29 mouse cellular contexts compared by ENCODE assay signal in the genomic region with DNA sequence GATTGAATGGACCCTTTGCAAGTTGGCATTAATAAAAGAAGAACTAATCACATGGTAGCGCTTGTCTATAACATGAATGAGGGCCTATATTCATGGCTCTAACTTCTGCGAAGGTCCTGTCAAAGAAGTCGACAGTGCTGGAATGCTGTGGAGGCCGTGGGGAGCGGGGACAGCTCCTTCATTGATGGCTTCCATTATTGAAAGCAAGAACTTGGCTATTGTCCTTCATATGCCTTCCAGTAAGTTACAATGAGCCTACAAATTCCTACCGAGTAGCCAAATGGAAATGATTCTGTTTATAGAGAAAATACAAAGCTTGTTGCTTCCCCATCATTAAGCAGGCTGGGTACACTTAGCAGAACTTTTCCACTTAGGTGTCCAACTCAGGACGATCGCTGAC.
DNase-seq lines count a peak whose midpoint lies in the region; ATAC-seq lines count a peak whose summit lies in the region.
"Had no signal": no experiment of that assay in that cellular context is flagged by ENCODE, and none has a peak within 500 bp of the region (broad histone marks: within the 10 kb centered on the region; RNA-seq: fewer than 3 reads in every experiment).

No protein-coding gene starts in this region.

- peaks cover 10% of the 10 kb centered on the region for H3K4me1 ChIP-seq in embryonic facial prominence, embryonic 15.5 days
- H3K4me1 ChIP-seq in embryonic facial prominence, embryonic 10.5 days: peaks cover 11% of the 10 kb centered on the region
- H3K4me1 ChIP-seq in limb, embryonic 12.5 days (replicated peaks): 0 out of 2 replicates have a peak, but pooled peaks cover 10% of the 10 kb centered on the region
- peaks cover 7% of the 10 kb centered on the region for H3K4me1 ChIP-seq in limb, embryonic 10.5 days
- no peaks in the 10 kb centered on the region for H3K4me1 ChIP-seq in forebrain, embryonic 11.5 days (replicated peaks; ENCODE audit: control insufficient read depth, insufficient read depth, low read length)
- H3K4me1 ChIP-seq: intestine, embryonic 15.5 days; liver, embryonic 12.5 days; megakaryocyte, embryonic 14.5 days had no signal

- 67% methylated on average over 8 of the region's 8 CpGs for WGBS in embryonic facial prominence, embryonic 15.5 days
- WGBS in embryonic facial prominence, embryonic 10.5 days: 75% methylated on average over 8 of the region's 8 CpGs
- 82% methylated on average over 8 of the region's 8 CpGs for WGBS in limb, embryonic 12.5 days
- WGBS in limb, embryonic 10.5 days: 89% methylated on average over 8 of the region's 8 CpGs
- 40% methylated on average over 8 of the region's 8 CpGs for WGBS in forebrain, embryonic 11.5 days

- no peak for DNase-seq in embryonic facial prominence, embryonic 10.5 days (ENCODE audit: low spot score)
- no peak for DNase-seq in limb, embryonic 10.5 days (ENCODE audit: low spot score)
- DNase-seq in embryo, embryonic 11 days: peak; percentile 22
- DNase-seq in retina, postnatal 1 day: peak; percentile 52
- DNase-seq in forebrain, embryonic 11.5 days (ENCODE audit: low spot score): no peak
- DNase-seq: adrenal gland, postnatal 14 days; cerebellum, adult 11 months; cerebellum, adult 9-11 months; forebrain, postnatal 0 days; gastrocnemius, postnatal 10 days; kidney, adult 8-10 months; kidney, postnatal 4 days; liver, postnatal 0 days; lung, postnatal 4 days; right cerebral cortex, postnatal 14 days; thymus, postnatal 4 days had no signal

- H3K4me2 ChIP-seq in embryonic facial prominence, embryonic 15.5 days (replicated peaks): no peak overlapping the region
- no peak overlapping the region for H3K4me2 ChIP-seq in limb, embryonic 12.5 days
- H3K4me2 ChIP-seq in forebrain, embryonic 11.5 days (ENCODE audit: low read depth, low read length, severe bottlenecking): no peak overlapping the region
- H3K4me2 ChIP-seq: embryonic facial prominence, embryonic 13.5 days; forebrain, embryonic 12.5 days; intestine, embryonic 15.5 days; liver, embryonic 12.5 days; midbrain, embryonic 13.5 days had no signal

- H3K9ac ChIP-seq in embryonic facial prominence, embryonic 15.5 days: no peak overlapping the region
- no peak overlapping the region for H3K9ac ChIP-seq in limb, embryonic 12.5 days (replicated peaks)
- H3K9ac ChIP-seq in forebrain, embryonic 11.5 days (ENCODE audit: low read length): no peak overlapping the region
- H3K9ac ChIP-seq: embryonic facial prominence, embryonic 13.5 days; forebrain, embryonic 12.5 days; forebrain, postnatal 0 days; intestine, embryonic 15.5 days; liver, embryonic 12.5 days; liver, postnatal 0 days; midbrain, embryonic 13.5 days had no signal

- H3K36me3 ChIP-seq in embryonic facial prominence, embryonic 15.5 days: no peaks in the 10 kb centered on the region
- H3K36me3 ChIP-seq in embryonic facial prominence, embryonic 10.5 days (replicated peaks): 0 out of 2 replicates have a peak, but pooled peaks cover 1% of the 10 kb centered on the region
- no peaks in the 10 kb centered on the region for H3K36me3 ChIP-seq in limb, embryonic 12.5 days
- H3K36me3 ChIP-seq in limb, embryonic 10.5 days: no peaks in the 10 kb centered on the region
- H3K36me3 ChIP-seq in forebrain, embryonic 11.5 days (ENCODE audit: control insufficient read depth, insufficient read depth, low read length): no peaks in the 10 kb centered on the region
- H3K36me3 ChIP-seq: embryonic facial prominence, embryonic 13.5 days; forebrain, embryonic 12.5 days; G1E; intestine, embryonic 15.5 days; liver, embryonic 12.5 days; midbrain, embryonic 13.5 days had no signal

- H3K27me3 ChIP-seq in embryonic facial prominence, embryonic 15.5 days: no peaks in the 10 kb centered on the region
- no peaks in the 10 kb centered on the region for H3K27me3 ChIP-seq in embryonic facial prominence, embryonic 10.5 days (replicated peaks; ENCODE audit: low read depth, poor library complexity, severe bottlenecking)
- H3K27me3 ChIP-seq in limb, embryonic 12.5 days: no peaks in the 10 kb centered on the region
- no peaks in the 10 kb centered on the region for H3K27me3 ChIP-seq in limb, embryonic 10.5 days (ENCODE audit: low read depth, poor library complexity, severe bottlenecking)
- no peaks in the 10 kb centered on the region for H3K27me3 ChIP-seq in forebrain, embryonic 11.5 days (ENCODE audit: control insufficient read depth, insufficient read depth, low read length)
- H3K27me3 ChIP-seq: embryonic facial prominence, embryonic 13.5 days; forebrain, embryonic 12.5 days; intestine, embryonic 15.5 days; liver, embryonic 12.5 days; megakaryocyte, embryonic 14.5 days; midbrain, embryonic 13.5 days; Patski had no signal

- ATAC-seq in embryonic facial prominence, embryonic 15.5 days (ENCODE audit: insufficient number of reproducible peaks, low FRiP score, low TSS enrichment, low read depth): no peak
- ATAC-seq in limb, embryonic 12.5 days (ENCODE audit: insufficient number of reproducible peaks, insufficient read depth, low FRiP score, low TSS enrichment, low read depth): no peak
- ATAC-seq in forebrain, embryonic 11.5 days (replicated peaks; ENCODE audit: low FRiP score): no peak
- ATAC-seq: forebrain, postnatal 0 days; hindbrain, embryonic 16.5 days; intestine, embryonic 15.5 days; liver, embryonic 12.5 days; liver, postnatal 0 days; midbrain, embryonic 13.5 days; Patski had no signal

- 0 out of 2 replicates have a peak overlapping the region, but pooled peaks have one; percentile 12 for H3K27ac ChIP-seq in embryonic facial prominence, embryonic 15.5 days (replicated peaks)
- H3K27ac ChIP-seq in embryonic facial prominence, embryonic 10.5 days (replicated peaks): no peak overlapping the region
- 0 out of 2 replicates have a peak overlapping the region, but pooled peaks have one; percentile 73 for H3K27ac ChIP-seq in limb, embryonic 12.5 days
- no peak overlapping the region for H3K27ac ChIP-seq in limb, embryonic 10.5 days
- H3K27ac ChIP-seq in forebrain, embryonic 11.5 days (ENCODE audit: low read depth, low read length): no peak overlapping the region
- H3K27ac ChIP-seq: embryonic facial prominence, embryonic 13.5 days; forebrain, embryonic 12.5 days; intestine, embryonic 15.5 days; kidney, postnatal 0 days; liver, embryonic 12.5 days; midbrain, embryonic 13.5 days had no signal

- H3K9me3 ChIP-seq in embryonic facial prominence, embryonic 15.5 days (replicated peaks): no peaks in the 10 kb centered on the region
- H3K9me3 ChIP-seq in embryonic facial prominence, embryonic 10.5 days: no peaks in the 10 kb centered on the region
- H3K9me3 ChIP-seq in limb, embryonic 12.5 days: no peaks in the 10 kb centered on the region
- no peaks in the 10 kb centered on the region for H3K9me3 ChIP-seq in limb, embryonic 10.5 days (replicated peaks)
- H3K9me3 ChIP-seq in forebrain, embryonic 11.5 days (ENCODE audit: control insufficient read depth, low read length): no peaks in the 10 kb centered on the region
- H3K9me3 ChIP-seq: embryonic facial prominence, embryonic 13.5 days; forebrain, embryonic 12.5 days; intestine, embryonic 15.5 days; liver, embryonic 12.5 days had no signal

- H3K4me3 ChIP-seq in embryonic facial prominence, embryonic 15.5 days (replicated peaks): no peak overlapping the region
- no peak overlapping the region for H3K4me3 ChIP-seq in embryonic facial prominence, embryonic 10.5 days
- no peak overlapping the region for H3K4me3 ChIP-seq in limb, embryonic 12.5 days (replicated peaks)
- no peak overlapping the region for H3K4me3 ChIP-seq in limb, embryonic 10.5 days
- no peak overlapping the region for H3K4me3 ChIP-seq in forebrain, embryonic 11.5 days (ENCODE audit: low read depth, low read length)
- H3K4me3 ChIP-seq: embryonic facial prominence, embryonic 13.5 days; erythroblast, embryonic 14.5 days; forebrain, embryonic 12.5 days; intestine, embryonic 15.5 days; liver, embryonic 12.5 days; megakaryocyte, embryonic 14.5 days; midbrain, embryonic 13.5 days had no signal

Comparison
In these comparisons a context has a peak if more than half of its experiments do, and no peak if none do; other contexts are left out.
1. H3K27ac ChIP-seq: peak in embryonic facial prominence, embryonic 15.5 days (single experiment) and limb, embryonic 12.5 days (single experiment); none in embryonic facial prominence, embryonic 10.5 days (single experiment), limb, embryonic 10.5 days (single experiment) and forebrain, embryonic 11.5 days (single experiment).
2. DNase-seq: peak in embryo, embryonic 11 days (single experiment) and retina, postnatal 1 day (single experiment); none in embryonic facial prominence, embryonic 10.5 days (single experiment), limb, embryonic 10.5 days (single experiment) and forebrain, embryonic 11.5 days (single experiment).